In the genomic region with DNA sequence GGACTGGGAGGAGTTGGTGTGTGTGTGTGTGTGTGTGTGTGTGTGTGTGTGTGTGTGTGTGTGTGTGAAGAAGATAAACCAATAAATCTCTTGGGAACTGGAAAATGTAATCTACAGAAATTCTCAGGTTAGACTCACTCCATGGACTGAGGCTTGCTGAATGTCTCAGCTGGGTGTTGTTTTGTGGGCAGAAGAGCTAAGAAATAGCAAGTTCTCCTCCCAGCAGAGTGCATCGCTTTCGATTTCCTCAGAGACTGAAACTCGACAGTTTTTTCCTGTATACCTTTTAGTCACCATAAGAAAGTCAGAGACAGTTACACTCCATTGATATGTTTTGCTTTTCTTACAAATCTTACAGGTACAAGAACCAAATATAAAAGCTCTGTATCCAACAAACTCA, we compare ENCODE assay signal across 26 mouse cellular contexts. TPM values are rescaled to one million over a fixed set of nuclear protein-coding genes. Genes with fewer than 3 reads are reported as not detected.
DNase-seq lines count a peak whose midpoint lies in the region; ATAC-seq and TF ChIP-seq lines count a peak whose summit lies in the region.
"Not testable (repeated sequence)": the region's sequence is repeated elsewhere in the genome, so short reads cannot be mapped to it uniquely, and the experiment has no call there.
"Had no signal": no experiment of that assay in that cellular context is flagged by ENCODE, and none has a peak within 500 bp of the region (broad histone marks: within the 10 kb centered on the region; RNA-seq: fewer than 3 reads in every experiment).

A gene (minus strand): TSS at position 167 of the 400 bp plus-strand sequence.

- peak; percentile 42 for ATAC-seq in granulocyte monocyte progenitor cell, adult 5-6 weeks (replicated peaks; ENCODE audit: poor library complexity, severe bottlenecking)
- 0 out of 2 replicates have a peak, but pooled peaks have one; percentile 31 for ATAC-seq in megakaryocyte progenitor cell, adult 5-6 weeks (replicated peaks; ENCODE audit: poor library complexity)

- not testable (repeated sequence) for H3K27me3 ChIP-seq in spleen, adult 2 months (ENCODE audit: control insufficient read depth, insufficient read depth, low read length)

- peak within 1 kb of the TSS; percentile 60 for H3K27ac ChIP-seq in spleen, adult 2 months (ENCODE audit: insufficient read depth, low read length)

- TF ChIP-seq POLR2A in spleen, adult 2 months (IDR thresholded peaks at IDR 0.05; ENCODE audit: low read depth, low read length), result not testable (repeated sequence)

- peak within 1 kb of the TSS; percentile 39; the same call in 1 of the 2 replicates for H3K4me3 ChIP-seq in spleen, adult 2 months (ENCODE audit: extremely low read depth, insufficient read depth, insufficient read length)

- 29% methylated on average over 3 of the region's 3 CpGs for WGBS in spleen, adult 2 months

- not testable (repeated sequence) for TF ChIP-seq CTCF in spleen, adult 2 months (IDR thresholded peaks at IDR 0.05; ENCODE audit: extremely low read depth, insufficient read depth, insufficient read length, insufficient replicate concordance)

- not testable (repeated sequence) for H3K36me3 ChIP-seq in spleen, adult 2 months (ENCODE audit: control insufficient read depth, insufficient read depth, low read length)

- DNase-seq in CD4-positive, CD25-positive, alpha-beta regulatory T cell, adult 2 months (ENCODE audit: low read depth, low spot score), result peak; percentile 63
- DNase-seq in T-cell, adult 2 months (ENCODE audit: low spot score), result peak; percentile 41
- peak; percentile 15 for DNase-seq in lung, postnatal 25 days (ENCODE audit: low spot score)
- peak in 1 of 2 experiments; percentile 46 for DNase-seq in spleen, adult 2 months (ENCODE audit: low read depth in 1 of 2, low spot score in 2 of 2)
- peak; percentile 7 for DNase-seq in thymus, postnatal 25 days

- H3K4me1 ChIP-seq in spleen, adult 2 months (ENCODE audit: control insufficient read depth, insufficient read depth, insufficient read length), result not testable (repeated sequence)

RNA-seq across cellular contexts. Expression of the gene that starts here (rescaled TPM):
- 0.32 and 0.58 TPM in 2 replicates for total RNA-seq in granulocyte monocyte progenitor cell, adult 5-6 weeks (2014; fragmentation: Nextera tagmentation)
- 0.05 and 0.22 TPM in 2 replicates for total RNA-seq in granulocyte monocyte progenitor cell, adult 5-6 weeks (2017)
- total RNA-seq in megakaryocyte progenitor cell, adult 5-6 weeks (2015), result 0.17 and 0.37 TPM in 2 replicates
- 0.17 and 0.84 TPM in 2 replicates for total RNA-seq in megakaryocyte progenitor cell, adult 5-6 weeks (2017)
- 1.0 and 2.1 TPM in 2 replicates for polyA plus RNA-seq in spleen, adult 2 months (2012; rRNA removed)
- total RNA-seq: adrenal gland, adult 18-20 months; adrenal gland, postnatal 36 days; forebrain, postnatal 0 days; gastrocnemius, adult 2 months; gastrocnemius, postnatal 14 days; gastrocnemius, postnatal 4 days; heart, postnatal 10 days; heart, postnatal 36 days; MEL had no signal
- polyA plus RNA-seq: embryonic facial prominence, embryonic 12.5 days; embryonic facial prominence, embryonic 15.5 days; forebrain, embryonic 11.5 days; forebrain, embryonic 14.5 days; forebrain, postnatal 0 days; heart, embryonic 12.5 days; heart, embryonic 15.5 days; hindbrain, embryonic 10.5 days; hindbrain, embryonic 13.5 days; hindbrain, embryonic 16.5 days; intestine, embryonic 14.5 days had no signal

Comparison
In these comparisons a context has a peak if more than half of its experiments do, and no peak if none do; other contexts are left out.
1. Peak in ATAC-seq in granulocyte monocyte progenitor cell, adult 5-6 weeks; RNA of the gene not detected or under 1 TPM.
2. Peak in ATAC-seq in megakaryocyte progenitor cell, adult 5-6 weeks; RNA of the gene not detected or under 1 TPM.